Mouse (Mus musculus): ENCODE results near the gene Epm2a.
"Not testable (repeated sequence)": the region's sequence is repeated elsewhere in the genome, so short reads cannot be mapped to it uniquely, and the experiment has no call there.

Epm2a gene

GRCm38 (mm10) chr10:11343205-11344141 lies at the start of gene Epm2a:
Epm2a (plus strand) TSS chr10:11343404.
- DNase-seq: peak; percentile 84

DNA sequence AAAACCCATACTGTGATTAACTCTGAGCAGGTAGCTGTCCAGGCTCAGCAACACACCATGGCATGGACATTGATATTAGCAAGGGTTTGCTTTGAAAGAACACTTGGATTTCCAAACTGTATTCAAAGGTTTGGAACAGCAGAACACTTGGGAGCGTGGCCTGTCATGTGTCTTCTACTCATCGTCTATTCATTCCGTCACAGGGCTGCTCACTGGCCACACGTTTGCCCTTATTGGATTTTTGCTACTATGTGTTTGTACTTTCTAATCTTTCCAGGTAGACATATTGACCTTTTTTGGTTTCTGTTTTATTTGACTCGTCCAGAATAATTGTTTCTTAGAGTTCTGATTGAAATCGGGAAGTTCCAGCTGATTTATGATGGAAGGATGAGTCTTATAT lies 44.8 kb upstream of the Epm2a start:
- no peak for DNase-seq

DNA sequence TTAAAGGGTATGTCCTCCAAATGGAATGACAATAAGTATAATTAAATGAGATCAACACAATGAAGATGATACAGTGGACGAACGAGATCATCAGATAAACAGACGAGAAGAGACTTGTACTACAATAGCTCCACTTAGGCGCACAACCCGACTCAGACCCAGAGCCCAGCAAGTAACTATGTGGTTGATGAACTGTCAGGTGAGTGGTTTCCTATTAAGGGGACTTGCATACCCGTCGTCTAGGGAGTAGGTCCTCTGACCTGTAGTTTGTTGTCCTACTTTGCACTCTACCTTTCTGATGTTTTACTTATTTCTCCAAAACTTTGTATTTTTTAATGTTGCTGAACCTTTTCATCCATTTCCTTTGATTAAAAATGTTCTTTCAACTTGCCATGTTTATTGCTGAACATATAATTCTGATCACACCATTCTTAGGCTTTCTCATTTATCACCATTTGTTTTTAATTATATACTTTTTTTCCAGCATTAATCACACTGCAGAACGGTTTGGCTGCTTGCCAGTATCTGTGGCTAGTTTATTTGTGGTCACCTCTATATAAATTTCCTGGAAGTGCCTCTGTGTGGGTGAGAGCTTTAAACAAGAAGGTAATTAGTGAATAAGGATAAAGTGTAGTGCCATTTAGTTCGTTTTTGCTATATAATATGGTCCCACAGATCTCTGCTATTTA lies 37.7 kb upstream of the Epm2a start:
- DNase-seq: no peak

DNA sequence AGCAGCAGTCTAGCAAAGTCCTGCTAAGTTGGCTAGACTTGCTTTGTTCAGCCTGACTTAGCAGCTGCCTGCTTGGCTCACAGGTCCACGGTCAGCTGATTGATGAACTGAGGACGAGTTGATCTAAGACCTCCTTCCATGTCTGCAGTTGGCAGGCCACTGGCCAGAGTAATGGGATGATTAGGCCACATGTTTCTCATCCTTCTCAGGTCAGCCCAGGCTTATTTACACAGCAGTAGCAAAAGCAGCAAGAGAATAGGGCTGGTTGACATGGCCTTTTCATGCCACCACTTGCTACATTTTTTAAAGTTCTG lies 37.2 kb upstream of the Epm2a start:
- DNase-seq: peak; percentile 26

DNA sequence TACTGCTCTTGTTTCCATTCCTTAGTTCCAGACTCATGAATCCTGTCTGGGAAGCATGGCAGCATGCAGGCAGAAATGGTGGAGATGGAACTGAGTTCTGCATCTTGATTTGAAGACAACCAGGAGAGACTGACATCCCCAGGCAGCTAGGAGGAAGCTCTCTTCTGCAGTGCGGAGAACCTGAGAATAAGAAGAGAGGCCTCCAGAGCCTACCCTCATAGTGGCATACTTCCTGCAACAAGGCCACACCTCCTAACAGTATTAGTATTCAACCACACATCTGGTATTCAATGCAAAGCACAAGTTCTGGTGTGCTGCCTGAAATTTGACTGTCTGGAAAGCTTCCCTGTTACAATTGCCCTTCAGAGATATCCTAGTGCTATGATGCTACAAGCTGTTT lies 33.3 kb upstream of the Epm2a start:
- no peak for DNase-seq

DNA sequence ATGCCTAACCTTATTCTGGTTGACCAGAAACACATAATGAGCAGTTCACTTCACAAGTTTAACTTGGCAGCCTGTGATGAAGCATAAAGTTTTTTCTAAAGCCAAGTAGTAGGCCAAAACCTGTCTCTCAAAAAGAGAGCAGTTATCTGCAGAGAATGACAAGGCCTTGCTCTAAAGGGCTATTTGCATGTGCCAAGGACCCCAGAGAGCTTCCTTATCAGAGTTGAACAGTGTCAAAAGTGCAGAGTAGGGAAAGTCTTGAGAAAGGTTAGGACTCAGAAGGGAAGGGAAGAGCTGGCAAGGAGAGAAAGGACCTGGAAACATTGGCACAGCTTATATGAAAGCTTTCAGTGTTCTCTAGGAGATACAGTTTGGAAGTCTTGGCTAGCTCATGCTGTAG lies 32.7 kb upstream of the Epm2a start:
- no peak for DNase-seq

DNA sequence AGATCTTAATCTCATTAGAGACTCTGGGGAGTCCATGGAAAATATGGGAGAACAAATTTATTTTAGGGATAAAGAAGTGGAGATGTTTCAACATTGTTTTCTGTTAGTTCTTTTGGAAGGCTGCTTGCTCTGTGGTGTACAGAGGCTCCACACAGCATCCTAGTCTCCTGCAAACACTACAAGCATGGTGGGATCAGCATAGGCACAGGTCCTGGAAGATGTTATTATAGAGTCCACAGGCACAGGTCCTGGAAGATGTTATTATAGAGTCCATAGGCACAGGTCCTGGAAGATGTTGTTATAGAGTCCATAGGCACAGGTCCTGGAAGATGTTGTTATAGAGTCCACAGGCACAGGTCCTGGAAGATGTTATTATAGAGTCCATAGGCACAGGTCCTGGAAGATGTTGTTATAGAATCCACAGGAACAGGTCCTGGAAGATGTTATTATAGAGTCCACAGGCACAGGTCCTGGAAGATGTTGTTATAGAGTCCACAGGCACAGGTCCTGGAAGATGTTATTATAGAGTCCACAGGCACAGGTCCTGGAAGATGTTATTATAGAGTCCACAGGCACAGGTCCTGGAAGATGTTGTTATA lies 25.2 kb upstream of the Epm2a start:
- not testable (repeated sequence) for DNase-seq

DNA sequence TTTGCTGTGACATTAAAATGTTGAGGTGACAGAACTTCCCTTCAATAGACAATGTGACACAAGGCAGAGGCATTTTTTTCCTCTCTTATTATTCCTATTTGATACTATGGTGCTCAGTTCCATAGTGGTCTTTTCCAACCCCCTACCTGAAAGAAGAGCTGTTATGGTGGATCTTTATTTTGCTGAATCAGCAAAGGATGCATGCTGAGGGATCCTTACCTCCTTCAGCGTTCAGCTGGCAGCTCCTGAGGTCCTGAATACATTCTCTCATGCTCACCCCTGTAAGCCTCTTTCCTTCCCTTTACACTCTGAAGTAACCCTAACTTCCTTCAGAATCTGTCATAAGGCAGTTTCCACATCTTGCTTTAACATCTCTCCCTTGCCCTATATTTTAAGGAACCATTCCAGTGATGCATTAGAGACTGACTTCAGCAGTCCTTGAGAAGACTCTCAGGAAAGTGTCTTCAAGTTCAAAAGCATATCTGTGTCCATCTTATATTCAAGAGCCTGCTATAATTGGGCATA lies 23.7 kb upstream of the Epm2a start:
- DNase-seq: no peak

DNA sequence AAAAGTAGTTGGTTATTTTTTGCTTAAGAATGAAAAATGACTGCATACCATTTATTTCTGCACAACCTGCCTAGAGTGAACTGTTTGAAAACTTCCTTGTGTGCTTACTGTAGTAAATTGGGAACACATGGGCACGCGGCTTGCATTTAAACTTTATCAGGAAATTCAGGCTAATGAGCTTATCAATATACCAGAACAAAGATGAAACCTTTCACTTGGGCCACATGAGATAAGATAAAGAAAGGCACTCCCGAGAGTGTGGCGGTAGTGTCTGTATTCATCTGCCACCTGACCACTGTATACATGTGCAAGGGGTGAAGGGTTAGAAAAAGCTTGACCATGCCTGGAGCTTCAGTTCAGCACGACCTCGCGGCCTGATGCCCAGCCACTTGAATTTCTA lies 20.9 kb upstream of the Epm2a start:
- no peak for DNase-seq

DNA sequence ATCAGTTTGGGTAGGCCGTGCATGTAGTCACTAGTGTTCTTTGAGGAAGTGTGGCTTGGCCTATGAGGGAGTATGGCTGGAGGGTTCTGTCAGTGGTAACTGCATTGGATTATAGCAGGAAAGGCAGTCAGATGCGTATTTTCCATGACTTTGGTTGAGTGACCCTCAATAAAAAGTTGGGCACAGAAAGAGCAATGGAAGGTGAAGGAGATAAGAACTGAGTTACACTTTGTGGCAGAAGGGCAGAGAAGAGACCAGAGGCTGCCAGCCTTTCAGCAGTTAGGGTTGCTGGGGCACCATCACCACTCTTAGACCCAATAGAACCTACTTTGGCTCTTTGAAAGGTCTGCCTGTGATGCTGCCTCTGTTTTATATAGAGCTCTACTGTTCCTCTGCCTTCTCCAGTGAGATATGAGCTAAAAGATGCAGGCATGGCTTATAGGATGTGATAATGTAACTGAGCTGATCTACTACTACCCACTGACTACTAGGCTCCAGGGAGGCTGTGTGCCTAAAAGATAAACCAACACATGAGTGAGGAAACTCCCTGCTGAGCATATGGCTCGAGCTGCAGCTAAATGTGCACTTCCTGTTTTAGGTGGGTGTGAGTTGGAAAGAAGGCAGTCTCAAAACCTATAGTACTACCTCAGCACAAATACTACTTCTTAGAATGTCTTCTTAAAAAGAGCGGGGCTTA lies 19.9 kb upstream of the Epm2a start:
- DNase-seq: no peak

- no peak for DNase-seq
Measured at GRCm38 (mm10) chr10:11326526-11326925, 16.7 kb upstream of the Epm2a start.

- no peak for DNase-seq
Measured at GRCm38 (mm10) chr10:11344536-11345468, 1.6 kb downstream of the Epm2a start.

DNA sequence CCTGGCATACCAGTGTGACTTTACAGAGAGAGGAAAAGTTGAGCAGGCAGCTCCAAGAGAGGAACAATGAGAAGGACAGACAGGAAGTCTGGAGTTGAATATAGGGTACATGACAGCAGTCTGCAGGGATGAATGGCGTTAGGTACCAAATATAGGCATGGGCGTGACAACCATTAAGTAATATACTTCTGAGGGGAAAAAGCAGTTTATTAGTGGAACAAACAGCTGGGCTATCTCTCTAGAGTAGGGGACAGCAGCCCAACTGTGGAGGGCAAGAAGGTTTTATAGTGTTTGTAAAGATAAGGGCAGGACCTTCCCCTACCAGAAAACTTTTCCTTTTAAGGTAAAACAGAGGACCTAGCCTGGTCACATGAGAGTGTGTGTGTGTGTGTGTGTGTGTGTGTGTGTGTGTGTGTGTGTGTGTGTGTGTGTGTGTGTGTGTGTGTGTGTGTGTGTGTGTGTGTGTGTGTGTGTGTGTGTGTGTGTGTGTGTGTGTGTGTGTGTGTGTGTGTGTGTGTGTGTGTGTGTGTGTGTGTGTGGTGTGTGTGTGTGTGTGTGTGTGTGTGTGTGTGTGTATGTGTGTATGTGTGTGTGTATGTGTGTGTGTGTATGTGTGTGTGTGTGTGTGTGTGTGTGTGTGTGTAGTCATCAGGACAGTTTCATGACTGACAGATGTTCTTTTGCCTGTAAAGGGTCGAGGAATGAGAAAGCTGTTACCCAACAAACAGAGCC lies 7.2 kb downstream of the Epm2a start:
- DNase-seq: not testable (repeated sequence)

GRCm38 (mm10) chr10:11354609-11355008 lies 11.4 kb downstream of the Epm2a start:
- no peak for DNase-seq

DNA sequence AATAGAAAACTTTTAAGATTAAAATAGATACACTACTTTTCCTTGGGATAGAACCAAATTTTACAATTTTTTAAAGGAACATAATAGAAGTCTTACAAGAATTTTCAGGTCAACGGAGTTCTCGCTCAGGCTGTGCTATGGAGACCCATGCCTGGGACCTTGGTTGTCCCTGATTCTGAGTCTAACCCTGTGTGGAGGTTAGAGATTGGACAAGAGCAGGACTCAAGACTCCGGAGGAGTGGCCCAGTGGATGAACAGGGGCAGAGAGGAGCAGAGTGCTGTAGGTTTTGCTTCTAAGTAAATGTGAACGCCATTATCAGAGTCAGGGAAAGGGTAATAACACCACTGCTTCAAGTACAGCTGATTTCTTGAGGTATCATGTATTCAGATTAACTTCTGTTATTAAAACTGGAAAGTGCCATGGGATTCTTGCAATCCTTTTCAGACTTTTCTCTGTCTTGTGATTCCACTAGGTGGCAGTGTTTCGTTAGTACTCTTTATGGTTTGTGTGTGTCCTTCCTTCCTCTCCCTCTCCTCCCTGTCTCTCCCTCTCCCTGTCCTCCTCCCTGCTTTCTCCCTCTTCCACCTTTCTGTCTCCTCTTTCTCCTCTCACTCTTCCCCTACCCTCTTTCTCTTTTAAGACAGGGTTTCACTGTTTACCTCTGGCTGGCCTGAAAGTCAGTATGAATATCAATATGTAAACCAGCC lies 18.9 kb downstream of the Epm2a start:
- peak; percentile 57 for DNase-seq

DNA sequence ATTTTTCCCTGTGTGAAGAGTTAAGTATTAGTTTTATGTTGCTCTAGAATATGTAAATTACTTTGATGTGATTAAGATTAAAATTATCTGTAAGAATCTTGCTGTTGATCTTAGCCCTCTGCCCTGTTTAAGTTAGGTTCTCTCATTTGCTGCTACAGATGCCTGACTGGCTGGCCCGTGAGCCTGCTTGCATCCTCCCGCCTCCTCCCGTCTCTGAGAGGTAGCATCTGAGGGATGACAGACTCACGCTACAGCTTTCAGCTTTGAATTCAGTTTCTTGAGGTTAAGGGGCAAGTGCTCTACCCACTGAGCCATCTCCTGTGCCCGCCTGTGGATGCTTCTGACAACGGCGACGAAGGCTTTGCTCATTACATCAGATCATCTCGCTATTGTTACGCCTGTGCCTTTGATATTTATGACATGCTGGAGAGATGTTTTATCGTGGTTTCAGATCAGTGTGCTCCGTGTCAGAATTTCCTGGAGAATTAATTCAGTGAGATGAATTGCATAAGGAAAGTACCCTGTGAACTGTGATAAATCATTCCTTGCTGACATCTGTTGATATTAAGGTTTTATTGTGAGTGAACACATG lies 19.8 kb downstream of the Epm2a start:
- no peak for DNase-seq

DNA sequence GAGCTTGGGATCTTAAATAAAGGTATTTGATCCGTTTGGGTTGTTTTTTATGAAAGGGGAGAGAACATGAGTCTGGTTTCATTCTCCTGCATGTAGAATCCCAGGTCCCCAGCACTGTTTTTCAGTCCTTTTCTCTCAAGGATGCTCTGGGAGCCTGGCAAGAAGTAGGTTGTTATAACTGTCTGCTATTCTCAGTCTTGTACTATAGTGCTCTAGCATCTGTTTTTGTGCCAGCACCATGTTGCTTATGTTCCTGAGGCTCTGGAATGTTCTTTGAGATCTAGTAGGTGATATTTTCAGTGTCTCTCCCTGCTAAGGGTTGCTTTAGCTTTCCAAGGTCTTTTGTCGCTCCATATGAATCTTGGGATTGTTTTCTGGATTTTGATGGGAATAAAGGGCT lies 38.1 kb downstream of the Epm2a start:
- no peak for DNase-seq

- DNase-seq: no peak
Measured at GRCm38 (mm10) chr10:11410926-11411325, 67.7 kb downstream of the Epm2a start.

GRCm38 (mm10) chr10:11420071-11420470 lies 76.9 kb downstream of the Epm2a start:
- DNase-seq: no peak
